Mouse (Mus musculus) T-helper 17 cell (primary cell): ENCODE data around the gene March4.

ENCODE experiments used
- in situ Hi-C, 2 experiments: fragments of 300-600 bp; cut with MboI, MseI; formaldehyde crosslinking; loops; 1 replicate in 1 of 2; 2 replicates in 1 of 2; pipeline ENCODE4 v1.15.1; 2025; ENCODE audit warnings: high pct_unique_total_duplicates in 2 of 2

The March4 gene

GRCm38 (mm10) chr1:72536611-72537351, at the start of gene March4:
Gene March4, minus strand, starts transcription at chr1:72536930.
- in situ Hi-C loops: no loop called here

- in situ Hi-C loops: loop anchor here (25.0 kb wide), 2 partner anchors 349 to 1499 kb away; no protein-coding TSS in a partner anchor
Observed at GRCm38 (mm10) chr1:72585971-72586875, 49.5 kb upstream of the March4 start.

GRCm38 (mm10) chr1:72583906-72584305, 47.2 kb upstream of the March4 start:
- in situ Hi-C loops: loop anchor here (5.0 to 25.0 kb wide), 4 partner anchors 133 to 1497 kb away; partner anchors contain the start of gene Xrcc5 (in 1 of the 2)

GRCm38 (mm10) chr1:72582947-72583731, 46.4 kb upstream of the March4 start, which contains the start of gene Smarcal1:
Gene Smarcal1, plus strand, starts transcription at chr1:72583251.
- in situ Hi-C loops: loop anchor here (5.0 to 25.0 kb wide), 4 partner anchors 134 to 1496 kb away; partner anchors contain the start of gene Xrcc5 (in 1 of the 2)

GRCm38 (mm10) chr1:72578806-72579205, 42.1 kb upstream of the March4 start:
- in situ Hi-C loops: loop anchor here (5.0 to 25.0 kb wide), 3 partner anchors 342 to 1492 kb away; no protein-coding TSS in a partner anchor

GRCm38 (mm10) chr1:72578351-72578750, 41.6 kb upstream of the March4 start:
- in situ Hi-C loops: loop anchor here (5.0 to 25.0 kb wide), 3 partner anchors 341 to 1491 kb away; no protein-coding TSS in a partner anchor

GRCm38 (mm10) chr1:72577481-72577922, 40.8 kb upstream of the March4 start:
- in situ Hi-C loops: loop anchor here (5.0 to 25.0 kb wide), 3 partner anchors 340 to 1490 kb away; no protein-coding TSS in a partner anchor

- in situ Hi-C loops: loop anchor here (5.0 to 25.0 kb wide), 3 partner anchors 338 to 1488 kb away; no protein-coding TSS in a partner anchor
Observed at GRCm38 (mm10) chr1:72575121-72575520, 38.4 kb upstream of the March4 start.

GRCm38 (mm10) chr1:72574608-72575007, 37.9 kb upstream of the March4 start:
- in situ Hi-C loops: loop anchor here (5.0 to 25.0 kb wide), 5 partner anchors 143 to 1487 kb away; no protein-coding TSS in a partner anchor

- in situ Hi-C loops: loop anchor here in 1 of 2 experiments (5.0 kb wide), 2 partner anchors 143 to 257 kb away; no protein-coding TSS in a partner anchor
Observed at GRCm38 (mm10) chr1:72574047-72574446, 37.3 kb upstream of the March4 start.

GRCm38 (mm10) chr1:72568725-72569124, 32.0 kb upstream of the March4 start:
- in situ Hi-C loops: no loop called here

GRCm38 (mm10) chr1:72567056-72567455, 30.3 kb upstream of the March4 start:
- in situ Hi-C loops: no loop called here

GRCm38 (mm10) chr1:72564334-72564962, 27.7 kb upstream of the March4 start:
- in situ Hi-C loops: no loop called here

GRCm38 (mm10) chr1:72558625-72559024, 21.9 kb upstream of the March4 start:
- in situ Hi-C loops: no loop called here

GRCm38 (mm10) chr1:72556471-72556870, 19.7 kb upstream of the March4 start:
- in situ Hi-C loops: no loop called here

- in situ Hi-C loops: no loop called here
Observed at GRCm38 (mm10) chr1:72550317-72550716, 13.6 kb upstream of the March4 start.

- in situ Hi-C loops: no loop called here
Observed at GRCm38 (mm10) chr1:72538266-72538665, 1.5 kb upstream of the March4 start.

GRCm38 (mm10) chr1:72535725-72536571, 782 bp downstream of the March4 start:
- in situ Hi-C loops: no loop called here

GRCm38 (mm10) chr1:72533439-72533838, 3.3 kb downstream of the March4 start:
- in situ Hi-C loops: no loop called here
